Mouse (Mus musculus) activated CD4-positive, CD25-positive, alpha-beta regulatory T cell (primary cell): ENCODE results near the gene Znrf3. TPM values are rescaled to one million over a fixed set of nuclear protein-coding genes. Genes with fewer than 3 reads are reported as not detected.

ENCODE experiments used
- polyA plus RNA-seq, 2 experiments: library from polyadenylated mRNA; unstranded; fragments of 100-300 nt; shearing (Covaris generic); gene quantifications; one replicate each; pipeline ENCODE4 v1.2.1; 2017

Znrf3 gene
- 10 to 100 TPM in 1 of 2 experiments, 1 to 10 TPM in 1; 8.2 to 10.8 TPM for polyA plus RNA-seq

DNA sequence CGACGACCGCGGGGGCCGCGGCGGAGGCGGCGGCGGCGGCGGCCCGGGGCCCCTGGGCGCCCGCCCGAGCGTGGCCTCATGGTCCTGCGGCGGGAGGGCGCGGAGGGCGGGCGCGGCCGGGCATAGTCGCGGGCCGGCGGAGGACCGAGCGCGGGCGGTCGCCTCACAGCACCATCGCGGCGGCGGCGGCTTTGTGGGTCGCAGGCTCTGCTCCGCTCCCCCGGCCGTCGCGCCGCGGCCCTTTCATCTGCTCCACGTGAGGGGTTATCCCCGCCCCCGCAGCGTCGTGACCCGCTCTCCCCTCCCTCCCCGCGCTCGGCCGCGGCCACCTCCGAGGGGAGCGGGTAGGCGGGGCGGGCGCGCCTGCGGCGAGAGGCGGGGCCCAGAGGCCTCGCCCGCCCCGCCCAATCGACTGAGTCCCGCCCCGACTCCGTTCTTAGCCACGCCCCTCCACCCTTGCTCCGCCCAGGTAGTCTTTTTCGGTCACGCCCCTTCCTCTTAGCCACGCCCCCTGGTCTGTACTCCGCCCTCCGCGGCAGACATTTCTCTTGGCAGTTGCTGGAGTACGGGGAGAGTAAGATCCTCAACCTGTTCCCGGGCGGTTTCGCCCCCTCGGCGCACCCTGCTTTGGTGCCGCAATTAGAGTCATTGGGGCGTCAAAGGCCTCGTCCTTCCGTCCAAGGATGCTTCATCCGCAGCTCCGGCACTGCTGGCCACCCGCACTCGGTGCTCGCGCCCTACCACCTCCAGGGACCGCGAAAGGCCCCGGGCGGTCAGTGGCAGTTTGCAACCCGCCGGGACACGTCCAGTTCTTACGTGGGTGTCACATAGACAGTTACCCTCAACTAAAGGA, at the start of gene Znrf3:
Znrf3 (minus strand) TSS at position 249 of the 853 bp plus-strand sequence.

DNA sequence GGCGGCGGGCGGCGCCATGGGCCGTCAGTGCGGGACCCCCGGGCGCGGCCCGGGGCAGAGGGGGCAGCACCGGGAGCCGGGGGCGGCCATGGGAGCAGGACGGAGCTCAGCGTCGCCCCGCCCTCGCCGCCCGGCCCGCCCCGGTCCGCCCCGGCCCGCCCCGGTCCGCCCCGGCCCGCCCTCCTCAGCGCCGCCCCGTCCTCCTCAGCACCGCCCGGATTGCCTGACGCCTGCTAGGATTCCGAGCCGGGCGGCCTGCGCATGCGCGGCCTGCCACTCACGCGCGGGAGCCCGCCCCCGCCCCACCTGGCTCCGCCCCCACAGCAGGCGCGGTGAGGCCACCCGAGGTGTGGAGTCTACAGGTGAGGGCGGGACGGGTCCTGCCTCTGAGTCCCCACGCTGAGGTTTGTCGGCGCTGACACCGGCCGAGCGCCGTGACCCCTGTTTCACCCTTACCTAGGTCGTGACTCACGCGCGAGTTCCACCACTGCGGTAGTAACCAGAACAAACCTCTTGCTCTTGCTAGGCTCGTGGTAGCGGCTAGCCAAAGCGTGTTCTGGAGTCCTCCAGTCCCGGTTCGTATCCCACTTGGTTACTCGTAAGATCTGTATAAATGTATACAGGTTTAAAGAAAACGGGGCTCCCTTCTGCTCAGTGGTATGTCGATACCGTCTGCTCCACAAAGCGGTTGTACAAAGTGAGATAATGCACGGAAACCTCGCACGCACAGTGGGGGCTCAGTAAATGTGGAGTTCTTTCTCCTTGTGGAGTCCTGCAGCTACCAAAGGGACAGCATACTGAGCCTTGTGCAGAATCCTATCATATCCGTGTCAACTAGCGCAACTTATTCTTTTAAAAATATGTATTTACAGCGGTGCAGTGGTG, 182.9 kb downstream of the Znrf3 start, which contains the start of gene Kremen1:
Kremen1 (minus strand) TSS at position 51 of the 885 bp plus-strand sequence.

Other genes starting within 250 kb of the Znrf3 start
- gene Kremen1, start 183.3 kb downstream of the Znrf3 start, polyA plus RNA-seq, result 1 to 10 TPM; 7.3 to 8.0 TPM
- 100 to 1,000 TPM; 148 to 154 TPM for gene Xbp1, start 75.8 kb upstream of the Znrf3 start, polyA plus RNA-seq
- 10 to 100 TPM; 23.7 to 33.8 TPM for gene Ccdc117, start 97.3 kb upstream of the Znrf3 start, polyA plus RNA-seq
- gene Ankrd36, start 124.8 kb upstream of the Znrf3 start, polyA plus RNA-seq, result under 1 TPM in 1 of 2 experiments, not detected in 1; 0.20 TPM